Mouse (Mus musculus) bone marrow macrophage, adult 2 months (primary cell): ENCODE measurements around the gene Me3.

Source experiments
- CTCF ChIP-seq: IDR thresholded peaks from 2 replicates; pipeline ENCODE4 v1.5.1; 2012; ENCODE audit warnings: low read depth, mild to moderate bottlenecking, low read length, moderate library complexity
- POLR2A ChIP-seq: IDR thresholded peaks from 2 replicates; pipeline ENCODE4 v1.6.1; 2012; ENCODE audit warnings: mild to moderate bottlenecking, low read depth, low read length, borderline replicate concordance

DNA sequence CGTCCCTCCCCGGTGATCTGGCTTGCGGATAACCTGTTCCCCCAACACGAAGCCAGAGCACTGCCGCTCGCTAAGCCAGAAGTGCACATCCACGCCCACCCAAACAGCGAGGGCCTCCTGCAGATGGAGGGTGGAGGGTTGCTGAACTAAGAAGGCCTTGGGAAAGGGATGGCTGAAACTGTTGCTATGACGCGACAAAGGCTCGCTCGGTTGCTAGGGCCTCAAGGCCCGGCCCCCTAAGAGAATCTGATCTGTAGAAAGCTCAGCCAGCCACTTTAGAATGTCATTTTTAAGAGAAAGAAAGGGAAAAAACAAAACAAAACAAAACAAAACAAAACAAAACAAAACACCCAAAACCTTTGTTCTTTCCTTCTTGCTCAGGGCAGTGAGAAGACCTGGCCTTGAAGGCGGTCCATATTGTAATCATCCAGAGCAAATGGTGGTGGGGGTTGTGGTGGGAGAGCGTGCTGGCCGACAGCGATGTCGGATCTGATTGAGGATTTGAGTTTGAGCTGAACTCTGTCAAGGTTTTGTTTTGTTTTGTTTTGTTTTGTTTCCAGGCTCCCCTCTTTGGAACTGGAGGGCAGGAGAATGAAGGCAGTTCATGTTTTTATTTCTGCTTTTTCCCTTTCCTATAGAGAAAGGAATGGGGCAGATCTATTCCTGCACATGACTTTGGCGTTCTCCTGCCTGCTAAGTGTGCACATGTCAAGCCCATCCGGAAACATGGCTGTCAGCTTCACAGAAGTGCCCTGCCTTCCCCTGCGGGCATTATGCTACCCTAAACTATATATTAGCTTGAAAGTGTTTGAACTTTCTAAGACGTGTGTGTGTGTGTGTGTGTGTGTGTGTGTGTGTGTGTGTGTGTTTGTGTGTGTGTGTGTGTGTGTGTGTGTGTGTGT, 271.5 kb downstream of the Me3 start, which contains the start of gene Ccdc81:
- TF ChIP-seq CTCF (no peak), POLR2A (no peak)
